Mouse (Mus musculus): Measurements from ENCODE around the gene Rnaset2a. TPM values are rescaled to one million over a fixed set of nuclear protein-coding genes. Genes with fewer than 3 reads are reported as not detected.
"Not testable (repeated sequence)": the region's sequence is repeated elsewhere in the genome, so short reads cannot be mapped to it uniquely, and the experiment has no call there.

Rnaset2a gene
- polyA plus RNA-seq, 1 experiment: 151 TPM

DNA sequence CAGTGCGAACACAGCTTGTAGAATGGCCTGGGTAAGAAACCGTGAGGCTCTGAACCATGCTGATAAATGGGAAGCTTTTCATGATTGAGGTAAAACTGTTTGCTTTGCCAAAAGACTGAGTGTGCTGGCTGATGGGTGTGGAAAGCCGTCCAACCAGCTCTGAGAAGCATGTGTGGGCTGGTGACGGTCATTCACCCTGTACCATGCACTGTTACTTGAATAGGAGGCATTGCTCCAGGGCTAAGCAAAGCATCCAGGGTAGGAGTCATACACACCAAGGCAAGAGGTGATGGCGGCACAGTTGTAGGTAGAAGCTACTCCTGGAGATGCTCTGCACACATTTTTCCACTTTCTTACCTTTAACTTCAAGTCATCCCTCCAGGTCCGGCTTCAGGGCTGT is 23.3 kb downstream of the Rnaset2a start:
- H3K36me3 ChIP-seq (ENCODE audit: control insufficient read depth, insufficient read depth); H3ac ChIP-seq (ENCODE audit: control insufficient read depth, insufficient read length); H3K4me3 ChIP-seq; H3K27me3 ChIP-seq (ENCODE audit: control insufficient read depth, insufficient read depth, insufficient read length); H3K79me2 ChIP-seq (ENCODE audit: control insufficient read depth, insufficient read depth); H3K4me2 ChIP-seq (ENCODE audit: low read depth): not testable (repeated sequence)

DNA sequence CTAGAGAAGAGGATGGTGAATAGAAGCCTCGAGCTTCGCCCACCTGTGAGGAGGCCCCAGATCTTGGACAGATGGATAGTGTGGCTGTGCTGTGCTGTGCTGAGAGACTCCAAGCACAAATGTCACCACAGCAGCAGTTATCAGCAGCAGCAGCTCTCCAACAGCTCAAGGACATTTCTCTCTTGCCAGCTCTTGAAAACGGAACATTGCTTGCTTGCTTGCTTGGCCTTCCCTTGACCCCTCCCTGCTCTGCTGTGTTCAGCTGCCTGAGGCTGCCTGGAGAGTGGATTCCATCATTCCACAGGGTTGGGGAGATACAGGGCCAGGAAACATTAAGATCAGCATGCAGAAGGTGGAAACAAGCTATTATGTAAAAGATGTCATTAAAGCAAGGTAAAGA is 24.9 kb downstream of the Rnaset2a start:
- H3K79me2 ChIP-seq (ENCODE audit: control insufficient read depth, insufficient read depth); H3K4me3 ChIP-seq; H3K4me2 ChIP-seq (ENCODE audit: low read depth); H3K36me3 ChIP-seq (ENCODE audit: control insufficient read depth, insufficient read depth); H3K27me3 ChIP-seq (ENCODE audit: control insufficient read depth, insufficient read depth, insufficient read length); H3ac ChIP-seq (ENCODE audit: control insufficient read depth, insufficient read length): not testable (repeated sequence)

- H3K36me3 ChIP-seq (ENCODE audit: control insufficient read depth, insufficient read depth); H3ac ChIP-seq (ENCODE audit: control insufficient read depth, insufficient read length); H3K79me2 ChIP-seq (ENCODE audit: control insufficient read depth, insufficient read depth); H3K27me3 ChIP-seq (ENCODE audit: control insufficient read depth, insufficient read depth, insufficient read length); H3K4me3 ChIP-seq; H3K4me2 ChIP-seq (ENCODE audit: low read depth): not testable (repeated sequence)
These were observed 31.0 kb downstream of the Rnaset2a start for GRCm38 (mm10) chr17:8116928-8117327.

- H3K4me3 ChIP-seq; H3ac ChIP-seq (ENCODE audit: control insufficient read depth, insufficient read length): not testable (repeated sequence)
- peak overlapping the region; percentile 66 for H3K4me2 ChIP-seq (ENCODE audit: low read depth)
These were observed 31.5 kb downstream of the Rnaset2a start for GRCm38 (mm10) chr17:8116378-8116777.

GRCm38 (mm10) chr17:8112199-8112598 is 35.7 kb downstream of the Rnaset2a start:
- not testable (repeated sequence) for H3K27me3 ChIP-seq (ENCODE audit: control insufficient read depth, insufficient read depth, insufficient read length); H3K36me3 ChIP-seq (ENCODE audit: control insufficient read depth, insufficient read depth); H3K4me3 ChIP-seq

More at GRCm38 (mm10) chr17:8116378-8116777, 31.5 kb downstream of the Rnaset2a start:
- H3K36me3 ChIP-seq (ENCODE audit: control insufficient read depth, insufficient read depth); H3K27me3 ChIP-seq (ENCODE audit: control insufficient read depth, insufficient read depth, insufficient read length); H3K79me2 ChIP-seq (ENCODE audit: control insufficient read depth, insufficient read depth): not testable (repeated sequence)

DNA sequence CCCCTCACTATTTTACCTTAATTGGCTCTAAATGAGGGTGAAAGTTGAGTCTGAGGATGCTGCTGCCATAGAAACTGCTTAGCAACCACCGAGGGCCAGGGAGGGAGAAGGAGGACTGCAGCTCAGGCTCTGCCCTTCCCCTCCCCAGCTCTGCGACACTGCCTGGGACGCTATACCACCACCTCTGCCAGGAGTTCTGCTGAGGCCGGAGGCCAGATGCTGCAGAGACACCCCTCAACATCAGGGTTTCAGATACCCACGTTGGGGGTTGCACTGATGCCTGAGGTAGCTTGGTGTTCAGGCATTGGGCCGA is 46.6 kb downstream of the Rnaset2a start:
- not testable (repeated sequence) for H3ac ChIP-seq (ENCODE audit: control insufficient read depth, insufficient read length); H3K27me3 ChIP-seq (ENCODE audit: control insufficient read depth, insufficient read depth, insufficient read length); H3K79me2 ChIP-seq (ENCODE audit: control insufficient read depth, insufficient read depth); H3K4me2 ChIP-seq (ENCODE audit: low read depth); H3K4me3 ChIP-seq; H3K36me3 ChIP-seq (ENCODE audit: control insufficient read depth, insufficient read depth)

More at GRCm38 (mm10) chr17:8112199-8112598, 35.7 kb downstream of the Rnaset2a start:
- not testable (repeated sequence) for H3K4me2 ChIP-seq (ENCODE audit: low read depth); H3K79me2 ChIP-seq (ENCODE audit: control insufficient read depth, insufficient read depth); H3ac ChIP-seq (ENCODE audit: control insufficient read depth, insufficient read length)

DNA sequence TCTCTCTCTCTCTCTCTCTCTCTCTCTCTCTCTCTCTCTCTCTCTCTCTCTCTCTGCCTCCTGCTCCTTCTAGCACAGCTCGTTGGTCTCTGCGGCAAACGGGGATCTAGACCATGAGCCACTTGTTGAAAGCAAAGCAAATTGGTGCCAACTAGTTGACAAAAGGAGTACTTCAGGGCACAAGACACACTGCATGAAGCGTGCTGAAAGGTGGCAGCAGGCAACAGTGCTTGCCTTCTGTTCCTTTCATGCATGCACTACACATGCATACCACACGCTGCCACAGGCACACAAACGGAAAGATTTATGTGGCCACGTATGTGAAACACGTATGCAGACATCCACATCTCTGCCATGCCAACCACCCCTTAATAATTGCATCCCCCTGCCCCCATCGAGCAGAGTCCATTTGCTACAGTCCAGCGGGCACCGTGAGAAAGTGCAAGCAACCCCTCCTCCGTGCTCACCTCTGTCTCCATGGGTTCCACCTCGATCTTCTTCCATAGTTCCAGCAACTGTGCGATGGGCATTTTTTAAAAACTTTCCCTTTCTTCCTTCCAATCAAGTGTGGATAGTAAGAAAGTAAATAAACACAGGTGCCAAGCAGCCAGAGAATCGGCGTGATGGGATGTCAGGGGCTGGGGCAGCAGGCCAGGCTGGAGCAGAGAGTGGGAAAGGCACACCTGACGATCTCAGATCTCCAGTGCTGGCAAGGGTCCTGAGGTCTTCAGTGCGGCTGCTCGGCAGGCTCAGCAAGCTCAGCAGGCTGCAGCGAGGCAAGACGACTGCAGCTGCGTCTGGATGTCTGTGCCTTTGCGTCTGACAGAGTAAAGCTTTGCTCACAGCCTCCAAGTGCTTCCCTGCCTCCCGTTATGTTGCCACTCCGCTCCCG is 47.2 kb downstream of the Rnaset2a start:
- H3K36me3 ChIP-seq (ENCODE audit: control insufficient read depth, insufficient read depth); H3K79me2 ChIP-seq (ENCODE audit: control insufficient read depth, insufficient read depth); H3K27me3 ChIP-seq (ENCODE audit: control insufficient read depth, insufficient read depth, insufficient read length); H3K4me2 ChIP-seq (ENCODE audit: low read depth); H3K4me3 ChIP-seq; H3ac ChIP-seq (ENCODE audit: control insufficient read depth, insufficient read length): not testable (repeated sequence)

DNA sequence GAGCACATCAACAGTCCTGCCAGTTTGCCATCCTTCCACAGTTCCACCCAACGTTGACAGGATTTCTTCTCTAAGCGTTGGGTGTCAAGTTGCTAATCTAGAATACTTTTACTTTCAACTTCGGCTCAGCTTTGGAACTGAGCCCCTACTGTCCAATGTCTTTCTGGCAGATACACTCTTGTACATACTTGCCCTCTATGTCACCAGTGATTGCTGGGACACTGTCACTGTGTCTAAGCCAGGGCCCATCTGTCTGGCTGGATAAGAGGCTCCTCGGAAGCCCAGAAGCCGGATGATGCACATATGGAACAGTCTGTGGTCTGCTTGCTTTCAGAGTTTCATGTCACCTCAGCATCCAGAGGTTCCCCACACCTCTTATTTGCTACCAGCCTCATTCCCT is 51.7 kb downstream of the Rnaset2a start:
- not testable (repeated sequence) for H3K27me3 ChIP-seq (ENCODE audit: control insufficient read depth, insufficient read depth, insufficient read length)

DNA sequence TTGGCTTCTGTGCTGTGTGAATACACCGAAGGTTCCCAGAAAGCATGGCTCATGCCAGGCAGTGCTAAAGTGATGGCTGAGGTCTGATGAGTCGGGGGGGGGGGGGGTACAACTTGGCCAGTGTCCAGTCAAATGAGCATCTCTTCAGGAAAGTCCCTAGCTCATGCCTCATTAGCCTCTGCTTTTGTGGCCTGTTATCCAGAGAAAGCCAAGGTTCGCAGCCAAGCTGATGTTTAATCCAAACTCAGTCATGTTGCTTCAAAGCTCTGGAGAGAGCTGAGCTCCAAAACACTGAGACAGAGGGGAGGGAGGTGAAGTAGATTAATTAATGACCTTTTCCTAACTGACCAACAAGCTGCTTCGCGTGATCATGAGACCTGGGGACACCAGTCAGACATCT is 52.2 kb downstream of the Rnaset2a start:
- not testable (repeated sequence) for H3K79me2 ChIP-seq (ENCODE audit: control insufficient read depth, insufficient read depth); H3K36me3 ChIP-seq (ENCODE audit: control insufficient read depth, insufficient read depth); H3K4me3 ChIP-seq; H3ac ChIP-seq (ENCODE audit: control insufficient read depth, insufficient read length); H3K27me3 ChIP-seq (ENCODE audit: control insufficient read depth, insufficient read depth, insufficient read length); H3K4me2 ChIP-seq (ENCODE audit: low read depth)

More for the DNA sequence above, 51.7 kb downstream of the Rnaset2a start:
- not testable (repeated sequence) for H3ac ChIP-seq (ENCODE audit: control insufficient read depth, insufficient read length); H3K36me3 ChIP-seq (ENCODE audit: control insufficient read depth, insufficient read depth); H3K4me3 ChIP-seq; H3K79me2 ChIP-seq (ENCODE audit: control insufficient read depth, insufficient read depth); H3K4me2 ChIP-seq (ENCODE audit: low read depth)

DNA sequence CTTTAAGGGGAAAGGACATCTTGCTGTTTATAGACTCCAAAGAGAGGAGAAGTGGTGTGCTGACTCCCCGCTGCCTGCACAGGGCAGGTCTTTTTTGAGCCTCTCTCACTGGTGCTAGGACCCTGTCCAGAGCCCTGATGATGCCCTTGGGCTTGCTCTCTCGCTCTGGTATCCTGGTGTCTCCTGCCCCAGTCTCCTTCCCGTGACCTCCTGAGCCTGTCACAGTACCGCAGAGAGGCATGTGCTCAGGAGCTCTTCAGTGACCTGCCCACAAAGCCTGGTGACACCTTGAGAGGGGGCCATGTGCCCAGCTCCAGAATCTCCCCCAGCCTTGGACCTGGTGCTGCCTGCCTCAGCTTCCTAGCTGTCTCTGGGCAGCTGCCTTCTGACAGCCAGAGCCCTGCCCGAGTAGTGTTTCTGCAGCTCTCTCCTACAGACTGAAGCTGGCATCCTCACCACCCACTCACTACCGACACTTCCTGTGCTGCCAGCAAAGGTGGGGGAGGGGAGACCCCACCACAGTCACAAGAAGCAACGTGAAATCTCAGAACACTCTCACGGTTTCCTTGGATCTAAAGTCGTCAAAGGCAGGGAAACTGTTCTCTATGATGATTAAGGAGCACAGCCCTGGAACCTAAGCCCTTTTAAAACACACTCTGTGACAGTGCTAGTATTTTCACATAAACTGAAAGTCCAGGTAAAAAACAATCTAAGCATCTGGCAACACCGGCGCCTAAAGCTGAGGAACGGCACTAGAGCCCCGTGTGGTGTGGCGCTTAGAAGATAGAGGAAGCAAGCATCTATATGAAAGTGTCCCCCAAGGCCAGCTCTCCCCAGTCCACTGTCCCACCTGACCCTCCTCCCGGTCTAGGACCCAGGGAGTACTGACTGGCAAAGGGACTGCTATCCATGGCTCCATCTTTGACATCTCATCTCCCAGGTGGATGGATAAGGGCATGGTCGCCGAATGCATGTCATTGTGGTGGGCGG is 55.1 kb downstream of the Rnaset2a start:
- not testable (repeated sequence) for H3K27me3 ChIP-seq (ENCODE audit: control insufficient read depth, insufficient read depth, insufficient read length); H3K36me3 ChIP-seq (ENCODE audit: control insufficient read depth, insufficient read depth); H3K4me3 ChIP-seq; H3ac ChIP-seq (ENCODE audit: control insufficient read depth, insufficient read length); H3K79me2 ChIP-seq (ENCODE audit: control insufficient read depth, insufficient read depth); H3K4me2 ChIP-seq (ENCODE audit: low read depth)

- H3K79me2 ChIP-seq (ENCODE audit: control insufficient read depth, insufficient read depth); H3K4me3 ChIP-seq; H3K36me3 ChIP-seq (ENCODE audit: control insufficient read depth, insufficient read depth); H3ac ChIP-seq (ENCODE audit: control insufficient read depth, insufficient read length); H3K27me3 ChIP-seq (ENCODE audit: control insufficient read depth, insufficient read depth, insufficient read length); H3K4me2 ChIP-seq (ENCODE audit: low read depth): not testable (repeated sequence)
These were observed 56.6 kb downstream of the Rnaset2a start for GRCm38 (mm10) chr17:8091320-8091719.

GRCm38 (mm10) chr17:8069847-8070246 is 78.0 kb downstream of the Rnaset2a start:
- not testable (repeated sequence) for H3K4me3 ChIP-seq; H3K4me2 ChIP-seq (ENCODE audit: low read depth); H3K36me3 ChIP-seq (ENCODE audit: control insufficient read depth, insufficient read depth); H3ac ChIP-seq (ENCODE audit: control insufficient read depth, insufficient read length); H3K27me3 ChIP-seq (ENCODE audit: control insufficient read depth, insufficient read depth, insufficient read length); H3K79me2 ChIP-seq (ENCODE audit: control insufficient read depth, insufficient read depth)

All from myocyte (in vitro differentiated cells).